Mouse (Mus musculus) Patski (cell line): Measurements from ENCODE around the gene Jchain. TPM values are rescaled to one million over a fixed set of nuclear protein-coding genes. Genes with fewer than 3 reads are reported as not detected.

Experiments
- ATAC-seq: fragments of 100-300 bp; one replicate; pipeline ENCODE4 v1.8.0; 2021
- CTCF ChIA-PET: fragments of 350-600 bp; sonication (Branson Sonifier 250); formaldehyde crosslinking; loops from one replicate; lab custom pipeline; 2022; ENCODE audit warnings: inconsistent platforms; lab: Charles Lee
- POLR2A ChIA-PET: fragments of 350-600 bp; sonication (Branson Sonifier 250); formaldehyde crosslinking; loops from one replicate; lab custom pipeline; 2022; ENCODE audit warnings: antibody characterized with exemption, inconsistent platforms; lab: Charles Lee
- DNase-seq: peaks from one replicate; pipeline ENCODE4 v3.0.0-alpha.2; 2011; ENCODE audit warnings: low read depth, low spot score
- H3K27me3 ChIP-seq: fragments of 371-371 bp; one replicate; pipeline ENCODE4 v1.5.1; 2021
- CTCF ChIP-seq: fragments of 100-300 bp; IDR thresholded peaks from one replicate; pipeline ENCODE4 v1.5.1; 2021
- in situ Hi-C: fragments of 300-500 bp; cut with MboI; formaldehyde crosslinking; loops from 3 replicates; pipeline ENCODE4 v1.11.1; 2018; ENCODE audit warnings: low pct_unique_long_range_greater_than_20kb, mixed read lengths
- polyA plus RNA-seq: library from polyadenylated mRNA; unstranded; gene quantifications from one replicate; pipeline ENCODE4 v1.2.3, GENCODE M21; 2021

Gene Jchain
- polyA plus RNA-seq: 0.23 TPM

- peaks cover 80% of the 10 kb centered on the region for H3K27me3 ChIP-seq
- in situ Hi-C loops: no loop called here
- ATAC-seq: no peak
- ChIA-PET POLR2A (no interaction called here), CTCF (no interaction called here)
- DNase-seq: no peak
- no peak for TF ChIP-seq CTCF
Measured at GRCm38 (mm10) chr5:88527657-88528056, at the start of gene Jchain. Jchain (minus strand) TSS chr5:88527891.

- no peak for TF ChIP-seq CTCF
- DNase-seq (no peak), ATAC-seq (no peak)
- POLR2A ChIA-PET: no interaction called here
- H3K27me3 ChIP-seq: no peaks in the 10 kb centered on the region
- in situ Hi-C loops: no loop called here
- CTCF ChIA-PET: interaction anchor here (0.9 to 1.4 kb wide), 3 partner anchors 8 to 25 kb away, joined by 3 to 4 read pairs (median 4); no protein-coding TSS in a partner anchor
Measured at GRCm38 (mm10) chr5:88575506-88576338, 48.0 kb upstream of the Jchain start.

- ChIA-PET POLR2A (interaction anchor here (0.7 kb wide), 1 partner anchor 10 kb away, joined by 4 read pairs; no protein-coding TSS in a partner anchor), CTCF (interaction anchor here (0.9 kb wide), 2 partner anchors 9 to 26 kb away, joined by 3 to 4 read pairs; no protein-coding TSS in a partner anchor)
- ATAC-seq (no peak), DNase-seq (no peak)
- no peaks in the 10 kb centered on the region for H3K27me3 ChIP-seq
- in situ Hi-C loops: loop anchor here (25.0 kb wide), 2 partner anchors 912 to 1763 kb away; partner anchors contain the start of gene Ythdc1
- TF ChIP-seq CTCF: no peak
Measured at GRCm38 (mm10) chr5:88574829-88575228, 47.1 kb upstream of the Jchain start.

GRCm38 (mm10) chr5:88569541-88569940, 41.9 kb upstream of the Jchain start:
- H3K27me3 ChIP-seq: no peaks in the 10 kb centered on the region
- in situ Hi-C loops: loop anchor here (5.0 to 25.0 kb wide), 4 partner anchors 63 to 1757 kb away; partner anchors contain the start of genes Dck and Ythdc1
- CTCF ChIA-PET: interaction anchor here (1.2 to 1.5 kb wide), 3 partner anchors 14 to 110 kb away, joined by 3 to 6 read pairs (median 5); no protein-coding TSS in a partner anchor
- DNase-seq (no peak), ATAC-seq (no peak)
- no peak for TF ChIP-seq CTCF
- POLR2A ChIA-PET: no interaction called here

- H3K27me3 ChIP-seq: no peaks in the 10 kb centered on the region
- CTCF ChIA-PET: interaction anchor here (0.9 to 1.3 kb wide), 6 partner anchors 10 to 93 kb away, joined by 3 to 5 read pairs (median 4); no protein-coding TSS in a partner anchor
- DNase-seq: no peak
- POLR2A ChIA-PET: interaction anchor here (1.5 to 4.3 kb wide), 2 partner anchors 11 to 109 kb away, joined by 4 to 23 read pairs; partner anchors contain the start of gene Utp3
- ATAC-seq: no peak
- in situ Hi-C loops: loop anchor here (5.0 to 25.0 kb wide), 4 partner anchors 66 to 1754 kb away; partner anchors contain the start of genes Dck and Ythdc1
- TF ChIP-seq CTCF: no peak
Measured at GRCm38 (mm10) chr5:88566034-88566841, 38.5 kb upstream of the Jchain start.

- POLR2A ChIA-PET: interaction anchor here (0.5 to 4.3 kb wide), 4 partner anchors 11 to 110 kb away, joined by 4 to 23 read pairs (median 4); partner anchors contain the start of gene Utp3
- H3K27me3 ChIP-seq: no peaks in the 10 kb centered on the region
- DNase-seq: no peak
- TF ChIP-seq CTCF: peak; percentile 45
- in situ Hi-C loops: loop anchor here (5.0 to 25.0 kb wide), 4 partner anchors 67 to 1753 kb away; partner anchors contain the start of genes Dck and Ythdc1
- ATAC-seq: peak; percentile 64
- CTCF ChIA-PET: interaction anchor here (0.6 to 2.2 kb wide), 8 partner anchors 11 to 107 kb away, joined by 3 to 8 read pairs (median 4); partner anchors contain the start of gene Utp3
Measured at GRCm38 (mm10) chr5:88565148-88566033, 37.7 kb upstream of the Jchain start.

- ChIA-PET POLR2A (interaction anchor here (0.5 to 4.3 kb wide), 4 partner anchors 10 to 804 kb away, joined by 3 to 23 read pairs (median 4); partner anchors contain the start of gene Utp3), CTCF (interaction anchor here (0.6 to 2.2 kb wide), 5 partner anchors 10 to 108 kb away, joined by 3 to 8 read pairs (median 4); partner anchors contain the start of gene Utp3)
- in situ Hi-C loops: loop anchor here (5.0 to 25.0 kb wide), 4 partner anchors 68 to 1752 kb away; partner anchors contain the start of genes Dck and Ythdc1
- peak; percentile 92 for TF ChIP-seq CTCF
- H3K27me3 ChIP-seq: no peaks in the 10 kb centered on the region
- DNase-seq (no peak), ATAC-seq (peak; percentile 92)
Measured at GRCm38 (mm10) chr5:88564501-88565147, 36.9 kb upstream of the Jchain start, which contains the start of gene Rufy3. Rufy3 (plus strand) TSS chr5:88565040.
